Mouse (Mus musculus): ENCODE data around the gene Zfp777. TPM values are rescaled to one million over a fixed set of nuclear protein-coding genes. Genes with fewer than 3 reads are reported as not detected.

Gene Zfp777
- polyA plus RNA-seq, 1 experiment, result 27.6 TPM

DNA sequence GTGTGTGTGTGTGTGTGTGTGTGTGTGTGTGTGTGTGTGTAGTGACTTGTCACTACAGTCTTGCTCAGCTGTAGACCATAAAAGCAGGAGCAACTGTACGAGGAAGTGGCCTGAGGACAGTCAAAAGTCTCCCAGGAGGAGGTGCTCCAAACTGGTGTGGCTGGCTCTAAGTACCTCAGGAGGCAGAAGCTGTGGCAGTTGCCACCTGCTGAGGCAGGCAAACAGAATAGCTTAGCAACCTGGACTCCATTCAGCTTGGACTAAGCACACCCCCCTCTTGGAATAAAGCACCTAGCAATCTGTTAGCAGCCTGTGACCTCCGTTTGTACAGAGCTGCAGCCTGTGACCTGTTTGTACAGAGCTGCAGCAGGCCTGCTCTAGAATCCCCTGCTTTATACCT lies 64.8 kb downstream of the Zfp777 start:
- Histone ChIP-seq H3K4me3 (replicated peaks; ENCODE audit: insufficient read depth, low read depth, low read length) (no peak overlapping the region), H3K27ac (ENCODE audit: insufficient read depth, low read length) (no peak overlapping the region), H3K4me1 (ENCODE audit: control insufficient read depth, insufficient read depth, low read length) (no peaks in the 10 kb centered on the region), H3K27me3 (ENCODE audit: control insufficient read depth, insufficient read depth, low read length) (no peaks in the 10 kb centered on the region)
- WGBS, result 10% methylated on average over 2 of the region's 2 CpGs
- TF ChIP-seq CTCF (IDR thresholded peaks at IDR 0.05; ENCODE audit: borderline replicate concordance, insufficient read depth, low read depth, low read length), result no peak
- no peak for TF ChIP-seq POLR2A (IDR thresholded peaks at IDR 0.05; ENCODE audit: borderline replicate concordance, insufficient read depth, low read length)
- DNase-seq, result peak in 1 of 2 experiments; percentile 38

DNA sequence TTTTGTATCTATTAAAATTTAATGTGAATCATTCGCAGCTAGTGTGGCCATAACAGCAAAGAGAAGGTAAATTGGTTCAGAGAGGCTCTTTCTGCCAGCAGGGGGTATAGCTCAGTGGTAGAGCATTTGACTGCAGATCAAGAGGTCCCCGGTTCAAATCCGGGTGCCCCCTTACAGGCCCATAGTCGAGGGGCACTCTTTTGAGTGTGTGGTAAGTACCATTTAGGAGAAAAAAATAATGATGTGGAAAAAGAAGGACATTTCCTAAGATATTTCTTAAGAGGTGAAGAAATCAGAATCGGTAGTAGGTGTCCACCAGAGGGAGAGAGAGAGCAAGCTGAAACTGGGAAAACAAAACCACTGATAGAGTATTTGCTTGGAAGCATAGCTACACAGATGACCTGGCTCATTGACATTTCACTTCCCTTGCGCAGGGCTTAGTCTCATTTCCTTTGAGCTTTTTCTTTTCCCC lies 69.8 kb downstream of the Zfp777 start:
- peak; percentile 79 to 80 for DNase-seq
- WGBS, result 17% methylated on average over 6 of the region's 6 CpGs
- H3K4me3 ChIP-seq (replicated peaks; ENCODE audit: insufficient read depth, low read depth, low read length), result no peak overlapping the region
- no peaks in the 10 kb centered on the region for H3K4me1 ChIP-seq (ENCODE audit: control insufficient read depth, insufficient read depth, low read length)
- no peak for TF ChIP-seq POLR2A (IDR thresholded peaks at IDR 0.05; ENCODE audit: borderline replicate concordance, insufficient read depth, low read length)
- TF ChIP-seq CTCF (IDR thresholded peaks at IDR 0.05; ENCODE audit: borderline replicate concordance, insufficient read depth, low read depth, low read length), result 0 out of 2 replicates have a peak, but pooled peaks have one; percentile 6
- no peaks in the 10 kb centered on the region for H3K27me3 ChIP-seq (ENCODE audit: control insufficient read depth, insufficient read depth, low read length)
- no peak overlapping the region for H3K27ac ChIP-seq (ENCODE audit: insufficient read depth, low read length)

DNA sequence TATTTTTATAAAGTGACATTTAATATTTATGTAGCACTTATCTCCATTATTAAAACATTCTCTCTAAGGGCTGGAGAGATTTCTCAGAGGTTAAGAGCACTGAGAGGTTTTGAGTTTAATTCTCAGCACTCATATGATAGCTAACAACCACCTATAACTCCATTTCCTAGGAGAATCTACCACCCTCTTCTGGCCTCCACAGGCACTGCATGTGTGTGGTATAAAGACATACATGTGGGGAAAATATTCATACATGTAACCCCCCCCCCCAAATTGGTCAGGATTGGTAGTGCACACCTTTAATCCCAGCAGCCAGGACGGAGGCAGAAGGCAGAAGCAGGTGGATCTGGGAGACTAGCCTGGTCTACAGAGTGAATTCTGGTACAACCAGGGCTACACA lies 74.1 kb downstream of the Zfp777 start:
- 93% methylated on average over 1 of the region's 1 CpGs for WGBS

More for the DNA sequence above, 74.1 kb downstream of the Zfp777 start:
- DNase-seq, result no peak
- Histone ChIP-seq H3K4me1 (ENCODE audit: control insufficient read depth, insufficient read depth, low read length) (no peaks in the 10 kb centered on the region), H3K27ac (ENCODE audit: insufficient read depth, low read length) (no peak overlapping the region), H3K27me3 (ENCODE audit: control insufficient read depth, insufficient read depth, low read length) (no peaks in the 10 kb centered on the region), H3K4me3 (replicated peaks; ENCODE audit: insufficient read depth, low read depth, low read length) (no peak overlapping the region)
- TF ChIP-seq POLR2A (IDR thresholded peaks at IDR 0.05; ENCODE audit: borderline replicate concordance, insufficient read depth, low read length) (no peak), CTCF (IDR thresholded peaks at IDR 0.05; ENCODE audit: borderline replicate concordance, insufficient read depth, low read depth, low read length) (no peak)

Other genes with a start within 250 kb of the Zfp777 start
- 30.1 and 31.9 TPM in 2 replicates for gene Pdia4, start 235.5 kb downstream of the Zfp777 start, polyA plus RNA-seq (2012; rRNA removed)
- 2.9 and 3.0 TPM in 2 replicates for gene Zfp786, start 218.0 kb downstream of the Zfp777 start, polyA plus RNA-seq (2012; rRNA removed)
- 20.0 and 21.2 TPM in 2 replicates for gene Zfp398, start 213.2 kb downstream of the Zfp777 start, polyA plus RNA-seq (2012; rRNA removed)
- gene Zfp282, start 171.7 kb downstream of the Zfp777 start, polyA plus RNA-seq (2012; rRNA removed), result 14.0 and 16.6 TPM in 2 replicates
- 17.2 and 19.0 TPM in 2 replicates for gene Zfp212, start 128.4 kb downstream of the Zfp777 start, polyA plus RNA-seq (2012; rRNA removed)
- gene Zfp956, start 95.5 kb downstream of the Zfp777 start, polyA plus RNA-seq (2012; rRNA removed), result 34.4 and 35.1 TPM in 2 replicates
- gene Zfp746, start 37.7 kb upstream of the Zfp777 start, polyA plus RNA-seq (2012; rRNA removed), result 32.2 and 33.3 TPM in 2 replicates